Mouse (Mus musculus) left cerebral cortex, postnatal 36 days (tissue): ENCODE measurements around the gene Gm11236. TPM values are rescaled to one million over a fixed set of nuclear protein-coding genes. Genes with fewer than 3 reads are reported as not detected.
"Not testable (repeated sequence)": the region's sequence is repeated elsewhere in the genome, so short reads cannot be mapped to it uniquely, and the experiment has no call there.

Experiments used
- DNase-seq, 2 experiments: peaks; one replicate each; pipeline ENCODE4 v3.0.0; 2021 to 2022; ENCODE audit warnings: low spot score in 2 of 2, mixed read lengths in 1 of 2
- intact Hi-C: fragments of 180-260 bp; cut with DNase I; formaldehyde crosslinking; loops from one replicate; pipeline ENCODE4 v1.15.1; 2025
- total RNA-seq, 2 experiments: library from RNA; stranded (reverse); gene quantifications; 2 replicates each; pipeline ENCODE4 v1.2.3; 2021

The Gm11236 gene
- not detected for total RNA-seq

DNA sequence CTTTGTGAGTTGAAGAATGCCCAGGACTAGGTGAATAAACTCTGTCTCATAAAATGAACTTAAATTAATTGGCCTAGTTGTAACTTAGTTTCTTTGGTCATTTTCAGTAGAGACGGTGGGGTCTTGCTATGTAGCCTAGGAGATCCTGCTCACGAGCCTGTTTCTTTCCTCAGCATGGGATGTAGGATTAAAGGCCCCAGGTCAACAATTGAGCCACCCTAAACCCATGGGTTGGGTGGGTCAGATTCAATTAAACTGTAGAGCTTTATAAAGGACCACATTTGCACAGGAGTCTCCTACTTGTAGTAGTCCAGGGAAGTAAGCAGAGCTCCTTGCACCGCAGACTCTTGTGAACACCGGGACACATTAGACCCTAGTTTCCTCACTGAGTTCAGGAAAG is at the start of gene Gm11236:
TSS of gene Gm11236 (plus strand) at position 301 of the 400 bp plus-strand sequence.
- DNase-seq, intact Hi-C loops: not testable (repeated sequence)

DNA sequence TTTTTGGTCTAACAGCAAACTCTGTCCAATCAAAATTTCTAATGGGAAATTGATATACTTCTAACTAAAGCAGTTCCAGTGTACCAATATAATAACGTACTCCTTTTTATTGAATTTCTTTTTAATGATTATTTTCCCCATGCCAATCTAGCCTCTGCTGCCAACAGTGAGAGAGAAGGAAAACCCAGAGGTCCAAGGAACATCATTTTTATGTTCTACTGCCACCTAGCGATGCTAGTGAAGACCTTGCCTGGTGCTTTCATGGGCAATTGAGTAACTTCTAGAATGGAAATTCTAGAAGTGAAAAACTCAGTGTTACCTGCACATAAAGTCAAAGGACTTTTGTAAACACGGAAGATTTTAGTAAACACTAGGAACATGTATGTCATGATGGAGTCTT is 38.7 kb upstream of the Gm11236 start:
- DNase-seq: no peak
- intact Hi-C loops: no loop called here

DNA sequence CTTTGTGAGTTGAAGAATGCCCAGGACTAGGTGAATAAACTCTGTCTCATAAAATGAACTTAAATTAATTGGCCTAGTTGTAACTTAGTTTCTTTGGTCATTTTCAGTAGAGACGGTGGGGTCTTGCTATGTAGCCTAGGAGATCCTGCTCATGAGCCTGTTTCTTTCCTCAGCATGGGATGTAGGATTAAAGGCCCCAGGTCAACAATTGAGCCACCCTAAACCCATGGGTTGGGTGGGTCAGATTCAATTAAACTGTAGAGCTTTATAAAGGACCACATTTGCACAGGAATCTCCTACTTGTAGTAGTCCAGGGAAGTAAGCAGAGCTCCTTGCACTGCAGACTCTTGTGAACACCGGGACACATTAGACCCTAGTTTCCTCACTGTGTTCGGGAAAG is 30.3 kb upstream of the Gm11236 start, which contains the start of gene Gm11238:
TSS of gene Gm11238 (plus strand) at position 301 of the 400 bp plus-strand sequence.
- intact Hi-C loops, DNase-seq: not testable (repeated sequence)

GRCm38 (mm10) chr4:73622684-73623083 is 15.2 kb upstream of the Gm11236 start, which contains the start of gene Gm11237:
Gm11237 (plus strand) TSS chr4:73622984.
- DNase-seq, intact Hi-C loops: not testable (repeated sequence)

DNA sequence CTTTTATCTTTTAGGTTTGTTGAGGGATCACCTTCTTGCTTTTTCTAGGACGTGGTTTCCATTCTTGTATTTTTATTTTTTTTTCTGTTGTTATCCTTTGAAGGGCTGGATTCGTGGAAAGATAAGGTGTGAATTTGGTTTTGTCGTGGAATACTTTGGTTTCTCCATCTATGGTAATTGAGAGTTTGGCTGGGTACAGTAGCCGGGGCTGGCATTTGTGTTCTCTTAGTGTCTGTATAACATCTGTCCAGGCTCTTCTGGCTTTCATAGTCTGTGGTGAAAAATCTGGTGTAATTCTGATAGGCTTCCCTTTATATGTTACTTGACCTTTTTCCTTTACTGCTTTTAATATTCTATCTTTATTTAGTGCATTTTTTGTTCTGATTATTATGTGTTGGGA is 23.9 kb downstream of the Gm11236 start:
- intact Hi-C loops, DNase-seq: not testable (repeated sequence)

- DNase-seq, intact Hi-C loops: not testable (repeated sequence)
Measured at GRCm38 (mm10) chr4:73668054-73668453, 30.1 kb downstream of the Gm11236 start, which contains the start of gene Gm11239. Gm11239 (plus strand) TSS chr4:73668354.

GRCm38 (mm10) chr4:73683216-73683615 is 45.3 kb downstream of the Gm11236 start, which contains the start of gene Gm428:
Gm428 (plus strand) TSS chr4:73683516.
- DNase-seq, intact Hi-C loops: not testable (repeated sequence)

Other genes with a start within 250 kb of the Gm11236 start
- not detected for gene Gm11487, start 233.0 kb upstream of the Gm11236 start, total RNA-seq
- gene Gm11238, start 30.2 kb upstream of the Gm11236 start, total RNA-seq: not detected
- not detected for gene Gm11237, start 15.1 kb upstream of the Gm11236 start, total RNA-seq
- gene Gm11239, start 30.2 kb downstream of the Gm11236 start, total RNA-seq: not detected
- gene Gm428, start 45.4 kb downstream of the Gm11236 start, total RNA-seq: not detected
- gene Rasef, start 152.9 kb downstream of the Gm11236 start, total RNA-seq: under 1 TPM; 0.10 to 0.18 TPM
- gene Gm11758, start 238.1 kb downstream of the Gm11236 start, total RNA-seq: not detected